Mouse (Mus musculus): ENCODE results near the gene Csrp2. TPM values are rescaled to one million over a fixed set of nuclear protein-coding genes. Genes with fewer than 3 reads are reported as not detected.

Csrp2 gene
- polyA plus RNA-seq, 1 experiment from 2014 or later, result 125 TPM

DNA sequence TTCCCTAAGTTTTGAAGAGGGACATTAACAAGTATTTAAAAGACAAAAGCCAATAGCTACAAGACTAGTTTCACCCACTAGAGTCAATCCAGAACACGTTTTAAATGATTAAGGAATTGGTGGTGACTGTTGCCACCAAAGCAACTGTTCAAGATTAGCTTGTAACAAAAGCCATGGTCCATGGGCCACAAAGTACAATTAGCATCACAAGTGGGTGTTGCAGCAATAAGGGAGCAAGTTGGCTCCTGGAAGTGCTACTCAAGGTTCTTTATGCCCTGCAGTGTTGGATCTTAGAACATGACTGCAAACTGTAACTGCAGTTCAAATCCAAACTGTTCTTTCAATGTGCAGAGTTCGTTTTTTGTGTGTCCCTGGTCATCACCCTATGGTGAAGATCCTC, 57.8 kb downstream of the Csrp2 start:
- Histone ChIP-seq H3K36me3 (peaks cover 18% of the 10 kb centered on the region), H3K27me3 (no peaks in the 10 kb centered on the region), H3K27ac (replicated peaks) (no peak overlapping the region), H3K4me2 (no peak overlapping the region), H3K9me3 (no peaks in the 10 kb centered on the region), H3K4me1 (replicated peaks) (no peaks in the 10 kb centered on the region), H3K9ac (no peak overlapping the region), H3K4me3 (no peak overlapping the region)
- ATAC-seq (ENCODE audit: low FRiP score, low read depth), result no peak
- WGBS, result 50% methylated on average over 2 of the region's 2 CpGs

DNA sequence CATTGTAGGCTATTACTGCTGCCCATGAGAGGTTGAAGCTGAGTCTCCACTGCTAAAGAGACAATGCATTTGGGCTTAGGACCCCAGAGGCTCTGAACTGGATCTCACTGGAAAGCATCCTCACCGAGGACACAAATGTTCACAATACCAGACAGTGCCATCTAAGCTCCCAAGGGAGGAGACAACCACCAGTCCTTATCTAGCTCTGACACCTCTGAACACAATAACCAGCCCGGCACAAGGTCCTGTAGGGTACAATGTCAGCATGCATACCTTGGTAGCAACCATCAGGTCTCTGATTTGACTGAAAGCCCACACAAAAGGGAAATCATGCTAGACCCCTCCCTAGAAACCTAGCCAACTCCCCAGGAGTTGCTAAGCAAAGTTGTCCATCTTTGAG, 59.8 kb downstream of the Csrp2 start:
- Histone ChIP-seq H3K27me3 (no peaks in the 10 kb centered on the region), H3K36me3 (peaks cover 14% of the 10 kb centered on the region; the same call in 1 of the 2 replicates), H3K9ac (no peak overlapping the region), H3K27ac (replicated peaks) (no peak overlapping the region), H3K4me3 (no peak overlapping the region), H3K9me3 (no peaks in the 10 kb centered on the region), H3K4me2 (no peak overlapping the region), H3K4me1 (replicated peaks) (no peaks in the 10 kb centered on the region)
- ATAC-seq (ENCODE audit: low FRiP score, low read depth), result no peak
- WGBS, result 89% methylated on average over 2 of the region's 2 CpGs

DNA sequence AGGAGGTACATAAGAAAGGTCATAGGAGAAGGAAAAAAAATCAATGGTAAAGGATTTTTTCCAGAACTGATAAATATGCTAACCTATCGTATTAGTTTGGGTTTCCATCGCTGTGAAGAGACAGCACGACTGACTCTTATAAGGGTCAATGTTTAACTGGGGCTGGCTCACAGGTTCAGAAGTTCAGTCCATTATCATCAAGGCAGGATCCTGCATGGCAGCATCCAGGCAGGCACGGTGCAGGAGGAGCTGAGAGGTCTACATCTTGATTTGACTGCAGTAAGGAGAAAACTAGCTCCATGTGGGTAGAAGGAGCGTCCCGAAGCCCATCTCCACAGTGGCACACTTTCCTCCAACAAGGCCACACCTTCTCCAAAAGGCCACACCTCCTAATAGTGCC, 60.9 kb downstream of the Csrp2 start:
- H3K9me3 ChIP-seq, result no peaks in the 10 kb centered on the region
- ATAC-seq (ENCODE audit: low FRiP score, low read depth), result no peak
- no peak overlapping the region for H3K27ac ChIP-seq (replicated peaks)
- H3K4me1 ChIP-seq (replicated peaks), result no peaks in the 10 kb centered on the region
- H3K4me2 ChIP-seq, result no peak overlapping the region
- H3K9ac ChIP-seq, result no peak overlapping the region
- H3K36me3 ChIP-seq, result peaks cover 14% of the 10 kb centered on the region; the same call in 1 of the 2 replicates
- no peak overlapping the region for H3K4me3 ChIP-seq
- 95% methylated on average over 6 of the region's 6 CpGs for WGBS
- no peaks in the 10 kb centered on the region for H3K27me3 ChIP-seq

DNA sequence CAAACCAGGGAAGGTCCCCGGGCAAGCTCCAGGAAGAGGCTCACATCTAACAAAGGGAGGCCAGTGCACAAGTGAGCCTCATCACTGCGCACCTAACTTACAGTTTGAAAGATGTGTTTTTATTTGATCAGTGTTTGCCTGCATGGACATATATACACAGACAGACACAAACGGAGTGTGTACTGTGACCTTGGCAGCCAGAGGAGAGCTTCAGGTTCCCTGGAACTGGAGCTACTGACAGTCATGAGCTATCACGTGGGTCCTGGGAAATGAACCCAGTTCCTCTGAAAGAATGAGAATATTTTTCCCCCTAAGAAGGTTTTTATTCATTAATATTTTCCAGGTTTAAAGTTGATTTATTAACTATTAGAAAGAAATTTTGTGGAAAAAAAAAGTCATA, 63.2 kb downstream of the Csrp2 start:
- Histone ChIP-seq H3K9me3 (no peaks in the 10 kb centered on the region), H3K9ac (no peak overlapping the region), H3K4me3 (no peak overlapping the region), H3K27me3 (no peaks in the 10 kb centered on the region), H3K4me1 (replicated peaks) (no peaks in the 10 kb centered on the region), H3K36me3 (peaks cover 8% of the 10 kb centered on the region; the same call in 1 of the 2 replicates), H3K27ac (replicated peaks) (no peak overlapping the region), H3K4me2 (no peak overlapping the region)
- WGBS, result 89% methylated on average over 4 of the region's 4 CpGs
- ATAC-seq (ENCODE audit: low FRiP score, low read depth), result no peak

DNA sequence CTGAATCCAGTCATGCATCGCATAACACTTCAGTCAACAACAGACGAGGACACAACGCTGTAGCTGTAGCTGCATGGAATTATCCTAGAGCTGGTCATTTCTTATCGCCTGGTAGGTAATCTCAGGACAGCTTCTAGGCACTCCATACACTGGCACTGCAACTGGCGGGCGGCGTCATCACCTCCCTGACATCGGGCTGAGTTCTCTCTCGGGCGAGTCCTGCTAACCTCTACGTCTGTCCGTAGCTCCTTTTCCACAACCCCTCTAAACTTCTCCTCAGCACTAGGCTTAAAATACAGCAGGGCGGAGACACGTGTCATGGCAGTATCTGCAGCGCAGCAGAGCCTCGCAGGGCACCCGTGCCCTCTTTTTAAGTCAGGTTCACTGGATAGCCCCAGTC, 67.1 kb downstream of the Csrp2 start:
- peaks cover 9% of the 10 kb centered on the region for H3K4me1 ChIP-seq (replicated peaks)
- ATAC-seq (ENCODE audit: low FRiP score, low read depth), result no peak
- WGBS, result 93% methylated on average over 17 of the region's 17 CpGs

More for the DNA sequence above, 67.1 kb downstream of the Csrp2 start:
- H3K27ac ChIP-seq (replicated peaks), result no peak overlapping the region
- H3K4me2 ChIP-seq, result no peak overlapping the region
- H3K9me3 ChIP-seq, result no peaks in the 10 kb centered on the region
- no peak overlapping the region for H3K4me3 ChIP-seq
- no peak overlapping the region for H3K9ac ChIP-seq
- H3K27me3 ChIP-seq, result no peaks in the 10 kb centered on the region
- H3K36me3 ChIP-seq, result no peaks in the 10 kb centered on the region

Other genes starting within 250 kb of the Csrp2 start
- 6.7 and 9.3 TPM in 2 replicates for gene E2f7, start 174.3 kb upstream of the Csrp2 start, polyA plus RNA-seq (2015; fragmentation: Nextera tagmentation; extraction: Ambion mirVana)
- gene Zdhhc17, start 90.4 kb downstream of the Csrp2 start, polyA plus RNA-seq (2015; fragmentation: Nextera tagmentation; extraction: Ambion mirVana), result 49.9 and 50.9 TPM in 2 replicates
- gene Osbpl8, start 245.0 kb downstream of the Csrp2 start, polyA plus RNA-seq (2015; fragmentation: Nextera tagmentation; extraction: Ambion mirVana), result 16.1 and 16.5 TPM in 2 replicates